Mouse (Mus musculus) heart, adult 2 months (tissue): Measurements from ENCODE around the gene Atoh7. TPM values are rescaled to one million over a fixed set of nuclear protein-coding genes. Genes with fewer than 3 reads are reported as not detected.
A peak's percentile ranks its signal among the peaks of the same experiment; 100 is the strongest.

ENCODE experiments used
- DNase-seq, 2 experiments: peaks; one replicate each; pipeline ENCODE4 v3.0.0; 2021
- H3K27ac ChIP-seq: fragments of 200-600 bp; 2 replicates; pipeline ENCODE4 v1.8.1; 2022
- H3K27me3 ChIP-seq: fragments of 200-500 bp; 2 replicates; pipeline ENCODE4 v1.6.1; 2012; ENCODE audit warnings: mild to moderate bottlenecking, low read length, inconsistent platforms, mixed read lengths; ENCODE audit not compliant: control insufficient read depth, insufficient read depth
- H3K36me3 ChIP-seq: fragments of 200-500 bp; 2 replicates; pipeline ENCODE4 v1.6.1; 2012; ENCODE audit warnings: low read length, inconsistent platforms; ENCODE audit not compliant: control insufficient read depth, insufficient read depth
- H3K4me1 ChIP-seq: fragments of 200-500 bp; 2 replicates; pipeline ENCODE4 v1.6.1; 2011; ENCODE audit warnings: low read length; ENCODE audit not compliant: control insufficient read depth, insufficient read depth
- H3K4me3 ChIP-seq: fragments of 200-600 bp; 2 replicates; pipeline ENCODE4 v1.8.1; 2022
- H3K79me2 ChIP-seq: fragments of 200-500 bp; replicated peaks from 2 replicates; pipeline ENCODE4 v1.6.1; 2012; ENCODE audit warnings: mild to moderate bottlenecking, inconsistent platforms, low read length, moderate library complexity, mixed read lengths; ENCODE audit not compliant: control insufficient read depth, insufficient read depth
- H3K9ac ChIP-seq: fragments of 200-500 bp; 2 replicates; pipeline ENCODE4 v1.6.1; 2012; ENCODE audit warnings: low read depth, mild to moderate bottlenecking, control low read depth, inconsistent platforms, low read length, mixed read lengths
- CTCF ChIP-seq: fragments of 200-600 bp; IDR thresholded peaks from 2 replicates; pipeline ENCODE4 v1.8.1; 2022; ENCODE audit warnings: antibody characterized with exemption, mild to moderate bottlenecking, moderate library complexity
- EP300 ChIP-seq: fragments of 200-500 bp; IDR thresholded peaks from 2 replicates; pipeline ENCODE4 v1.6.1; 2011; ENCODE audit warnings: low read depth, low read length, control low read depth; ENCODE audit not compliant: insufficient read depth
- POLR2A ChIP-seq: fragments of 200-500 bp; IDR thresholded peaks from 2 replicates; pipeline ENCODE4 v1.6.1; 2011; ENCODE audit warnings: mild to moderate bottlenecking, low read depth, low read length, control low read depth; ENCODE audit not compliant: insufficient read depth
- WGBS: fragments of 180-500 bp; shearing (Covaris S2); methylation state at CpG from one replicate; pipeline ENCODE4 v1.1.7; 2018; 5-methylcytosine and 5-hydroxymethylcytosine counted together
- intact Hi-C: fragments of 180-260 bp; cut with DNase I; formaldehyde crosslinking; loops from one replicate; pipeline ENCODE4 v1.15.1; 2025
- polyA plus RNA-seq: library from polyadenylated mRNA; depleted of rRNA; stranded (reverse); fragments of >200 nt; gene quantifications from 2 replicates; pipeline ENCODE4 v1.2.3, GENCODE M21; 2012
- total RNA-seq, 2 experiments: library from RNA; stranded (reverse); gene quantifications; 2 replicates each; pipeline ENCODE4 v1.2.3; 2021

Gene Atoh7
- total and polyA plus RNA-seq, 3 experiments, result not detected

GRCm38 (mm10) chr10:63064516-63064915 is 34.9 kb upstream of the Atoh7 start:
- Histone ChIP-seq H3K4me1 (no peaks in the 10 kb centered on the region), H3K79me2 (no peaks in the 10 kb centered on the region), H3K27ac (no peak overlapping the region), H3K4me3 (no peak overlapping the region), H3K27me3 (no peaks in the 10 kb centered on the region), H3K36me3 (no peaks in the 10 kb centered on the region), H3K9ac (no peak overlapping the region)
- TF ChIP-seq POLR2A, result no peak
- no peak for TF ChIP-seq EP300
- TF ChIP-seq CTCF, result no peak
- intact Hi-C loops, result no loop called here
- DNase-seq, result no peak
- WGBS, result 84% methylated on average over 9 of the region's 9 CpGs

- H3K4me3 ChIP-seq, result no peak overlapping the region
- no peaks in the 10 kb centered on the region for H3K36me3 ChIP-seq
- no peaks in the 10 kb centered on the region for H3K79me2 ChIP-seq
- WGBS, result 64% methylated on average over 8 of the region's 8 CpGs
- no peaks in the 10 kb centered on the region for H3K4me1 ChIP-seq
- no peak for DNase-seq
- H3K27ac ChIP-seq, result no peak overlapping the region
- intact Hi-C loops, result loop anchor here (1.0 to 5.0 kb wide), 2 partner anchors 40 to 83 kb away; partner anchors contain the start of gene Rufy2
- no peak overlapping the region for H3K9ac ChIP-seq
- no peaks in the 10 kb centered on the region for H3K27me3 ChIP-seq
- TF ChIP-seq EP300, result no peak
- TF ChIP-seq CTCF, result no peak
- TF ChIP-seq POLR2A, result no peak
Observed at GRCm38 (mm10) chr10:63065561-63065960, 33.9 kb upstream of the Atoh7 start.

GRCm38 (mm10) chr10:63065988-63066387 is 33.5 kb upstream of the Atoh7 start:
- TF ChIP-seq CTCF (peak; percentile 96), EP300 (peak; percentile 89), POLR2A (0 out of 2 replicates have a peak, but pooled peaks have one; percentile 17)
- H3K4me1 ChIP-seq, result no peaks in the 10 kb centered on the region
- H3K27ac ChIP-seq, result no peak overlapping the region
- no peaks in the 10 kb centered on the region for H3K27me3 ChIP-seq
- peak; percentile 75 to 79 for DNase-seq
- H3K79me2 ChIP-seq, result no peaks in the 10 kb centered on the region
- H3K36me3 ChIP-seq, result no peaks in the 10 kb centered on the region
- H3K9ac ChIP-seq, result no peak overlapping the region
- intact Hi-C loops, result loop anchor here (1.0 to 5.0 kb wide), 3 partner anchors 23 to 84 kb away; partner anchors contain the start of gene Rufy2
- WGBS, result 2% methylated on average over 5 of the region's 5 CpGs
- no peak overlapping the region for H3K4me3 ChIP-seq

GRCm38 (mm10) chr10:63086304-63086703 is 13.1 kb upstream of the Atoh7 start:
- no peak overlapping the region for H3K27ac ChIP-seq
- DNase-seq, result no peak
- H3K79me2 ChIP-seq, result no peaks in the 10 kb centered on the region
- no peaks in the 10 kb centered on the region for H3K36me3 ChIP-seq
- H3K4me3 ChIP-seq, result no peak overlapping the region
- intact Hi-C loops, result no loop called here
- H3K27me3 ChIP-seq, result no peaks in the 10 kb centered on the region
- no peak overlapping the region for H3K9ac ChIP-seq
- 78% methylated on average over 10 of the region's 10 CpGs for WGBS
- H3K4me1 ChIP-seq, result peaks cover 2% of the 10 kb centered on the region; the same call in 1 of the 2 replicates
- TF ChIP-seq POLR2A (no peak), CTCF (no peak), EP300 (no peak)

GRCm38 (mm10) chr10:63089103-63089757 is 10.2 kb upstream of the Atoh7 start:
- no peak for DNase-seq
- TF ChIP-seq CTCF, result no peak
- no peaks in the 10 kb centered on the region for H3K36me3 ChIP-seq
- WGBS, result 65% methylated on average over 8 of the region's 8 CpGs
- no peaks in the 10 kb centered on the region for H3K79me2 ChIP-seq
- H3K4me1 ChIP-seq, result peaks cover 2% of the 10 kb centered on the region; the same call in 1 of the 2 replicates
- no peak overlapping the region for H3K9ac ChIP-seq
- peak overlapping the region; percentile 25; the same call in 1 of the 2 replicates for H3K4me3 ChIP-seq
- intact Hi-C loops, result no loop called here
- H3K27ac ChIP-seq, result no peak overlapping the region
- no peaks in the 10 kb centered on the region for H3K27me3 ChIP-seq

GRCm38 (mm10) chr10:63089758-63090571 is 9.5 kb upstream of the Atoh7 start:
- peaks cover 2% of the 10 kb centered on the region; the same call in 1 of the 2 replicates for H3K4me1 ChIP-seq
- H3K4me3 ChIP-seq, result peak overlapping the region; percentile 25; the same call in 1 of the 2 replicates
- 11% methylated on average over 26 of the region's 26 CpGs for WGBS
- intact Hi-C loops, result no loop called here
- H3K36me3 ChIP-seq, result no peaks in the 10 kb centered on the region
- no peaks in the 10 kb centered on the region for H3K27me3 ChIP-seq
- peak overlapping the region; percentile 23; the same call in 1 of the 2 replicates for H3K9ac ChIP-seq
- no peak for DNase-seq
- TF ChIP-seq CTCF, result no peak
- H3K79me2 ChIP-seq, result no peaks in the 10 kb centered on the region
- H3K27ac ChIP-seq, result no peak overlapping the region
